Mouse (Mus musculus): ENCODE measurements around the gene Carmil1. TPM values are rescaled to one million over a fixed set of nuclear protein-coding genes. Genes with fewer than 3 reads are reported as not detected.

The Carmil1 gene
- total and polyA plus RNA-seq, 3 experiments = 0.15 to 1.2 TPM; not detected in 1

- Histone ChIP-seq H3K9ac (ENCODE audit: control insufficient read depth, low read depth, low read length, poor library complexity, severe bottlenecking) (no peak overlapping the region), H3K79me2 (ENCODE audit: control insufficient read depth, insufficient read depth, low read length, poor library complexity) (no peaks in the 10 kb centered on the region), H3K4me3 (ENCODE audit: control insufficient read depth in 1 of 2, insufficient read depth in 1 of 2, low read depth in 2 of 2, low read length in 2 of 2) (no peak overlapping the region), H3K4me1 (ENCODE audit: control insufficient read depth in 1 of 2, insufficient read depth in 2 of 2, low read length in 2 of 2) (no peaks in the 10 kb centered on the region), H3K9me3 (replicated peaks; ENCODE audit: insufficient read depth, low read length) (no peaks in the 10 kb centered on the region), H3K27me3 (ENCODE audit: control insufficient read depth in 1 of 2, insufficient read depth in 2 of 2, low read length in 2 of 2) (0 out of 4 replicates have a peak, but pooled peaks cover 0 to 2% of the 10 kb centered on the region in 2 experiments), H3K27ac (ENCODE audit: control insufficient read depth, low read depth, low read length) (no peak overlapping the region), H3K36me3 (ENCODE audit: control insufficient read depth in 1 of 2, insufficient read depth in 2 of 2, low read length in 2 of 2) (no peaks in the 10 kb centered on the region)
- no peak for DNase-seq (ENCODE audit: low read depth, low spot score)
- TF ChIP-seq CTCF (IDR thresholded peaks at IDR 0.05 in 2 of 3, conservative IDR thresholded peaks at IDR 0.05 in 1 of 3; ENCODE audit: control insufficient read depth in 1 of 3, insufficient read depth in 1 of 3, low read depth in 2 of 3, low read length in 3 of 3, poor library complexity in 1 of 3, severe bottlenecking in 1 of 3) (no peak), GATA1 (IDR thresholded peaks at IDR 0.05; ENCODE audit: low read depth, low read length) (no peak), CHD1 (IDR thresholded peaks at IDR 0.05; ENCODE audit: low read depth, low read length) (no peak), NRF1 (IDR thresholded peaks at IDR 0.05; ENCODE audit: insufficient read depth, low read depth, low read length, poor library complexity, severe bottlenecking) (no peak), TBP (IDR thresholded peaks at IDR 0.05; ENCODE audit: low read depth, low read length) (no peak), TAL1 (IDR thresholded peaks at IDR 0.05; ENCODE audit: low read length) (no peak), POLR2A (IDR thresholded peaks at IDR 0.05; ENCODE audit: control insufficient read depth in 1 of 2, insufficient read depth in 1 of 2, low read depth in 1 of 2, low read length in 2 of 2, poor library complexity in 1 of 2) (no peak), USF1 (IDR thresholded peaks at IDR 0.05; ENCODE audit: low read depth, low read length) (no peak), RCOR1 (IDR thresholded peaks at IDR 0.05; ENCODE audit: low read depth, low read length) (no peak), USF2 (IDR thresholded peaks at IDR 0.05; ENCODE audit: borderline replicate concordance in 1 of 2, insufficient read depth in 1 of 2, low read depth in 1 of 2, low read length in 2 of 2) (no peak), BHLHE40 (IDR thresholded peaks at IDR 0.05; ENCODE audit: borderline replicate concordance, low read depth, low read length) (no peak), MYC (IDR thresholded peaks at IDR 0.05; ENCODE audit: low read depth, low read length) (no peak)
Measured at GRCm38 (mm10) chr13:24062770-24063169, 217.8 kb downstream of the Carmil1 start.

- Histone ChIP-seq H3K27ac (ENCODE audit: control insufficient read depth, low read depth, low read length) (no peak overlapping the region), H3K9me3 (replicated peaks; ENCODE audit: insufficient read depth, low read length) (no peaks in the 10 kb centered on the region), H3K9ac (ENCODE audit: control insufficient read depth, low read depth, low read length, poor library complexity, severe bottlenecking) (no peak overlapping the region), H3K27me3 (ENCODE audit: control insufficient read depth in 1 of 2, insufficient read depth in 2 of 2, low read length in 2 of 2) (no peaks in the 10 kb centered on the region), H3K36me3 (ENCODE audit: control insufficient read depth in 1 of 2, insufficient read depth in 2 of 2, low read length in 2 of 2) (no peaks in the 10 kb centered on the region), H3K4me1 (ENCODE audit: control insufficient read depth in 1 of 2, insufficient read depth in 2 of 2, low read length in 2 of 2) (no peaks in the 10 kb centered on the region), H3K79me2 (ENCODE audit: control insufficient read depth, insufficient read depth, low read length, poor library complexity) (no peaks in the 10 kb centered on the region), H3K4me3 (ENCODE audit: control insufficient read depth in 1 of 2, insufficient read depth in 1 of 2, low read depth in 2 of 2, low read length in 2 of 2) (no peak overlapping the region)
- no peak for TF ChIP-seq POLR2A (IDR thresholded peaks at IDR 0.05; ENCODE audit: control insufficient read depth in 1 of 2, insufficient read depth in 1 of 2, low read depth in 1 of 2, low read length in 2 of 2, poor library complexity in 1 of 2)
- no peak for TF ChIP-seq USF1 (IDR thresholded peaks at IDR 0.05; ENCODE audit: low read depth, low read length)
- TF ChIP-seq MAZ (IDR thresholded peaks at IDR 0.05; ENCODE audit: low read depth, low read length) = no peak
- DNase-seq (ENCODE audit: low read depth, low spot score) = no peak
Measured at GRCm38 (mm10) chr13:24055072-24055869, 225.3 kb downstream of the Carmil1 start.

Measured in MEL (cell line).